Mouse (Mus musculus) limb, embryonic 14.5 days (tissue): Measurements from ENCODE around the gene Sash1. TPM values are rescaled to one million over a fixed set of nuclear protein-coding genes. Genes with fewer than 3 reads are reported as not detected.

Experiments
- ATAC-seq: fragments of 200-750 bp; cut with Nextera tagmentation; 2 replicates; pipeline ENCODE4 v1.8.0; 2017; ENCODE audit warnings: low read depth, moderate number of reproducible peaks, moderate TSS enrichment; ENCODE audit not compliant: low FRiP score
- DNase-seq: peaks from one replicate; pipeline ENCODE4 v3.0.0-alpha.2; 2015; ENCODE audit warnings: low spot score
- H3K27ac ChIP-seq: fragments of 300-500 bp; sonication (generic); replicated peaks from 2 replicates; pipeline ENCODE4 v1.5.1; 2014; ENCODE audit warnings: low read depth, mild to moderate bottlenecking, low read length, moderate library complexity, mixed read lengths
- H3K27me3 ChIP-seq: fragments of 300-500 bp; sonication (generic); 2 replicates; pipeline ENCODE4 v1.6.1; 2014; ENCODE audit warnings: low read length, mixed read lengths; ENCODE audit not compliant: control insufficient read depth, insufficient read depth
- H3K36me3 ChIP-seq: fragments of 300-500 bp; sonication (generic); 2 replicates; pipeline ENCODE4 v1.6.1; 2014; ENCODE audit warnings: mild to moderate bottlenecking, low read length, moderate library complexity, mixed read lengths; ENCODE audit not compliant: control insufficient read depth, insufficient read depth
- H3K4me1 ChIP-seq: fragments of 300-500 bp; sonication (generic); 2 replicates; pipeline ENCODE4 v1.6.1; 2014; ENCODE audit warnings: antibody characterized with exemption, low read length, mixed read lengths; ENCODE audit not compliant: control insufficient read depth, insufficient read depth
- H3K4me2 ChIP-seq: fragments of 300-500 bp; sonication (generic); replicated peaks from 2 replicates; pipeline ENCODE4 v1.6.1; 2014; ENCODE audit warnings: low read depth, mild to moderate bottlenecking, low read length, moderate library complexity; ENCODE audit not compliant: severe bottlenecking
- H3K4me3 ChIP-seq: fragments of 300-500 bp; sonication (generic); replicated peaks from 2 replicates; pipeline ENCODE4 v1.5.1; 2014; ENCODE audit warnings: low read length
- H3K9ac ChIP-seq: fragments of 300-500 bp; sonication (generic); 2 replicates; pipeline ENCODE4 v1.6.1; 2014; ENCODE audit warnings: mild to moderate bottlenecking, low read depth, low read length, moderate library complexity; ENCODE audit not compliant: severe bottlenecking
- H3K9me3 ChIP-seq: fragments of 300-500 bp; sonication (generic); 2 replicates; pipeline ENCODE4 v1.6.1; 2016; ENCODE audit warnings: low read length; ENCODE audit not compliant: control insufficient read depth
- POLR2A ChIP-seq: fragments of 200-500 bp; IDR thresholded peaks from 2 replicates; pipeline ENCODE4 v1.8.0; 2012; ENCODE audit warnings: inconsistent platforms, mild to moderate bottlenecking, moderate library complexity, borderline replicate concordance; ENCODE audit not compliant: insufficient read depth, insufficient read length; ENCODE audit errors: extremely low read depth
- WGBS: fragments of 180-500 bp; shearing (Covaris S2); extraction: QIAGEN DNeasy Blood & Tissue Kit; methylation state at CpG from one replicate; pipeline ENCODE4 v1.1.7; 2014; 5-methylcytosine and 5-hydroxymethylcytosine counted together
- polyA plus RNA-seq, 2 experiments: library from polyadenylated mRNA; depleted of rRNA in 1 of 2; stranded (reverse) in 1 of 2; unstranded in 1 of 2; fragments of >200 nt; fragmentation: Nextera tagmentation in 1 of 2; extraction: Ambion mirVana in 1 of 2; gene quantifications; 2 replicates each; pipeline versions ENCODE4 v1.2.1 to v1.2.3; 2012 to 2014

Sash1 gene
- polyA plus RNA-seq, 2 experiments = 8.8 to 21.7 TPM

DNA sequence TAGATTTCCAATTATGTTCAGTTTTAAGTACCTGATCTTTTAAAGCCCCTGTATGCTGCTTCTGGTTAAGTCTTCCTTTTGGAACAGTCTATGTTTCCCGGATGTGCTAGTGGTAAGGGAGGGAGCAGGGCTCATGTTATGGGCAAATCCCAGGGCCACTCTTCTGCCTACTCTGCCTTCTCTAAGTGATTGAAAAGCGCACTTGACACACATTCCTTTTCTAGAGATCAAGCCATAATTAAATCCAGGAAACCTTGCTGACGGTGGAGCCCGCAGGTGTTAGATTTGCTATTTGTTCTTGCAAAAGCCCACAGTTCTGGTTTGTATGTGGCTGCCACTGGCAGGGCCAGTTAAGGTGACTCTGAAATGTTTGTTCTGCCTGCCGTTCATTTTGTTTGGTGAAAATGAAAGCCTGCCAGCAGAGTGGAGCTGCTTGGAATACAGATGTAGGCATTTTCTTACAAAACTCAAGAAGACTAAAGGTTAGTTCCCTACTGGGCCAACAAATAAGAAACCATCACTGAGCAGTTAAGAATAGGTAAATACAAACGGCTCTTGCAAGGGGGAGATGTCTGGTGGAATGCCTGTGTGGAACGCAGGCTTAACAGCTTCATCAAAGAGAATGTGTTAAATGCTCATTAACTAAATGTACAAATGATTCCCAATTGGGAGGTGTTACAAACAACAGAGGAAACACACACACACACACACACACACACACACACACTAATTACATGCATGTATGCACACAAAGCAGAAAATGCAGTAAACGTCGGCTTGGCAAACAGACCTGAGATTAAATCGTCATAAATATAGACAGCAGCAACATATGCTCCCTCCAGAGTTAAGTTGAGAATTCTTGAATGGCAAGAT is 43.1 kb upstream of the Sash1 start:
- 29% methylated on average over 10 of the region's 10 CpGs for WGBS
- no peaks in the 10 kb centered on the region for H3K9me3 ChIP-seq
- H3K9ac ChIP-seq = no peak overlapping the region
- H3K36me3 ChIP-seq = no peaks in the 10 kb centered on the region
- no peak for ATAC-seq
- H3K4me2 ChIP-seq = no peak overlapping the region
- H3K27ac ChIP-seq = no peak overlapping the region
- no peak for DNase-seq
- no peaks in the 10 kb centered on the region for H3K27me3 ChIP-seq
- no peak for TF ChIP-seq POLR2A
- H3K4me3 ChIP-seq = no peak overlapping the region
- H3K4me1 ChIP-seq = peaks cover 4% of the 10 kb centered on the region; the same call in 1 of the 2 replicates

DNA sequence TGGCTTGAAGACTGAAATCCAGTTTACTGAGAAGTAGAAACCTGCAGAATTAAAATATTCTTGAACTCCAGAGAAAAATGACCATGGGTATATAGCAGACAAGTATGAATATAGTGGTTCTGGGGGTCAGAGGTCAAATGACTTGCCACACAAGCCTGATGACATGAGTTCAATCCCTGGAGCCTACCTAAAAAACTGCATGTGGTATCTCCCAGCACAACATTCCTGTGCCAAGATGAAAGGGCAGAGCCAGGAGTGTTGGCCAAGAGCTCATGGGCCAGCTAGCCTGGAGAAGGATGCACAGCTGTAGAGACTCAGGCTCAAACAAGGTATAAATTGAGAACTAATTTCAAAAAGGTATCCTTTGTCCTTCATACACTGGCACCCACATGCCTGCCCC is 42.4 kb upstream of the Sash1 start:
- Histone ChIP-seq H3K9ac (no peak overlapping the region), H3K27ac (no peak overlapping the region), H3K4me1 (peaks cover 4% of the 10 kb centered on the region; the same call in 1 of the 2 replicates), H3K4me2 (no peak overlapping the region), H3K36me3 (no peaks in the 10 kb centered on the region), H3K9me3 (no peaks in the 10 kb centered on the region), H3K4me3 (no peak overlapping the region), H3K27me3 (no peaks in the 10 kb centered on the region)
- DNase-seq (no peak), ATAC-seq (no peak)
- no peak for TF ChIP-seq POLR2A

DNA sequence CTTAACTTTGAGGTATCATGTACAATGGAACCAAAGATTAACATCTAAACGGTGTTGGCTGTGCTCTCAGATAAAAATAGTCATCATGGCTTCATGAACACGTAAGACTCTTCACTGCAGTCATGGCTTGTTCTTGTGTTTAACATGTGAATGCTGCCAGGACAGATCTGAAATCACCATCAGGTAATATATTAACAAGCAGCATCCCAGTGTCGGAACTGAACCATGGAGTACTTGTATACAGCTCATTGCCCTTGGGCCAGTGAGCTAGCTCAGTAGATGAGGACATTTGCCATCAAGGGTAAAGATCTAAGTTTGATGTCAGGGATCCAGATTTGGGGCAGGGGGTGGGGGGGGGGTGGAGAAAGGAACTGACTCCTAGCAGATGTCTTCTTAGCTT is 41.0 kb upstream of the Sash1 start:
- Histone ChIP-seq H3K36me3 (no peaks in the 10 kb centered on the region), H3K4me2 (no peak overlapping the region), H3K4me1 (peaks cover 4% of the 10 kb centered on the region; the same call in 1 of the 2 replicates), H3K4me3 (no peak overlapping the region), H3K9me3 (no peaks in the 10 kb centered on the region), H3K27ac (no peak overlapping the region), H3K27me3 (no peaks in the 10 kb centered on the region), H3K9ac (no peak overlapping the region)
- 87% methylated on average over 3 of the region's 3 CpGs for WGBS
- TF ChIP-seq POLR2A = no peak
- no peak for DNase-seq
- ATAC-seq = no peak

DNA sequence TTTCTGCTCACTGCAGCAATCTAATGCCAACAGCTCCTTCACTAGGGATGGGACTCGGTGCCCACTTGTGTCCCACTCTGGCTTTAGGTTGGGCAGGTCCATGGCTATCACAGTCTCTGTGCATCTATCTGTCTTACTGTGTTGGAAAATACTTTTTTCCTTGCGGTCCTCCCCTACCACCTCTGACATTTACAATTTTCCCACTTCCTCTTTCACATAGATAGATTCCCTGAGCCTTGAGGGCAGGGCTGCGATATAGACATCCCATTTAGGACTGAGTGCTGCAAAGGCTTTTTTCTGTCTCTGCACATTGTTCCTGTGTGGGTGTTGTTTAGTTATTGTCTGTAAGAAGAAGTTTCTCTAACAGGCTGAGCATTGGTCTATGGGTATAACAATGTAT is 40.4 kb upstream of the Sash1 start:
- Histone ChIP-seq H3K9me3 (no peaks in the 10 kb centered on the region), H3K4me2 (no peak overlapping the region), H3K4me3 (no peak overlapping the region), H3K9ac (no peak overlapping the region), H3K27me3 (no peaks in the 10 kb centered on the region), H3K4me1 (peaks cover 4% of the 10 kb centered on the region; the same call in 1 of the 2 replicates), H3K27ac (no peak overlapping the region), H3K36me3 (no peaks in the 10 kb centered on the region)
- ATAC-seq (no peak), DNase-seq (no peak)
- TF ChIP-seq POLR2A = no peak
- 93% methylated on average over 3 of the region's 3 CpGs for WGBS

DNA sequence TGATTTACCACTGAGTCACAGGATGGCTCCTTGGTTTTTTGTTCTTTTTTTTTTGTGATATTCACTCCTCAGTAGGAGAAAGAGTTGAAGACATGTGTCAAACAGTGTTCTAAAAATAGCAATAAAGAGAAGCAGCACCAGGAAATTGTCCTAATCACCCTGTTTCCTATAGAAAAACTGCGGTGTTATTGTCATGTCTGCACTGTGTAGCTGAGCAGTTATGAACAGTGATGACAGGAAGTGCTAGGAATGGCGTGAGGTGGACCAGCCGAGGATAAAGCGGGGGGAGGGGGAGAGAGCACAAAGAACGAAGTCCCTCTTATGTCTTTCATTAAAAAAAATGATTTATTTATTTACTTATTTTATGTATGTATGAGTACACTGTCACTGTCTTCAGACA is 39.4 kb upstream of the Sash1 start:
- no peak overlapping the region for H3K9ac ChIP-seq
- no peak for DNase-seq

More for the DNA sequence above, 39.4 kb upstream of the Sash1 start:
- no peaks in the 10 kb centered on the region for H3K9me3 ChIP-seq
- ATAC-seq = no peak
- no peaks in the 10 kb centered on the region for H3K36me3 ChIP-seq
- TF ChIP-seq POLR2A = no peak
- no peak overlapping the region for H3K27ac ChIP-seq
- peaks cover 4% of the 10 kb centered on the region; the same call in 1 of the 2 replicates for H3K4me1 ChIP-seq
- H3K27me3 ChIP-seq = no peaks in the 10 kb centered on the region
- H3K4me3 ChIP-seq = no peak overlapping the region
- H3K4me2 ChIP-seq = no peak overlapping the region
- WGBS = 43% methylated on average over 5 of the region's 5 CpGs
